Mouse (Mus musculus): ENCODE measurements around the gene Cnbd2.

Cnbd2 gene

GRCm38 (mm10) chr2:156312297-156312897, at the start of gene Cnbd2, which contains the start of gene Scand1:
TSS of gene Cnbd2 (plus strand) at chr2:156312299.
TSS of gene Scand1 (minus strand) at chr2:156312704.
- in situ Hi-C loops (cut with MboI, MseI), result loop anchor here in 1 of 2 experiments (5.0 kb wide), 1 partner anchor 80 kb away; no protein-coding TSS in a partner anchor

GRCm38 (mm10) chr2:156263204-156263893, 48.8 kb upstream of the Cnbd2 start:
- in situ Hi-C loops (cut with MboI, MseI), result no loop called here

GRCm38 (mm10) chr2:156267636-156268035, 44.5 kb upstream of the Cnbd2 start:
- in situ Hi-C loops (cut with MboI, MseI), result no loop called here

- in situ Hi-C loops (cut with MboI, MseI), result no loop called here
Measured at GRCm38 (mm10) chr2:156272553-156272952, 39.5 kb upstream of the Cnbd2 start.

- in situ Hi-C loops (cut with MboI, MseI), result no loop called here
Measured at GRCm38 (mm10) chr2:156278226-156279017, 33.7 kb upstream of the Cnbd2 start.

- in situ Hi-C loops (cut with MboI, MseI), result no loop called here
Measured at GRCm38 (mm10) chr2:156281227-156281626, 30.9 kb upstream of the Cnbd2 start.

- in situ Hi-C loops (cut with MboI, MseI), result no loop called here
Measured at GRCm38 (mm10) chr2:156285161-156285560, 26.9 kb upstream of the Cnbd2 start.

- in situ Hi-C loops (cut with MboI, MseI), result no loop called here
Measured at GRCm38 (mm10) chr2:156286733-156287132, 25.4 kb upstream of the Cnbd2 start.

GRCm38 (mm10) chr2:156288222-156288621, 23.9 kb upstream of the Cnbd2 start:
- in situ Hi-C loops (cut with MboI, MseI), result no loop called here

- in situ Hi-C loops (cut with MboI, MseI), result no loop called here
Measured at GRCm38 (mm10) chr2:156289552-156290160, 22.4 kb upstream of the Cnbd2 start.

GRCm38 (mm10) chr2:156291998-156292397, 20.1 kb upstream of the Cnbd2 start:
- in situ Hi-C loops (cut with MboI, MseI), result no loop called here

- in situ Hi-C loops (cut with MboI, MseI), result no loop called here
Measured at GRCm38 (mm10) chr2:156295601-156296063, 16.5 kb upstream of the Cnbd2 start.

- in situ Hi-C loops (cut with MboI, MseI), result no loop called here
Measured at GRCm38 (mm10) chr2:156296190-156296589, 15.9 kb upstream of the Cnbd2 start.

- in situ Hi-C loops (cut with MboI, MseI), result no loop called here
Measured at GRCm38 (mm10) chr2:156297653-156298052, 14.4 kb upstream of the Cnbd2 start.

- in situ Hi-C loops (cut with MboI, MseI), result no loop called here
Measured at GRCm38 (mm10) chr2:156298458-156298857, 13.6 kb upstream of the Cnbd2 start.

GRCm38 (mm10) chr2:156302063-156302462, 10.0 kb upstream of the Cnbd2 start:
- in situ Hi-C loops (cut with MboI, MseI), result no loop called here

- in situ Hi-C loops (cut with MboI, MseI), result no loop called here
Measured at GRCm38 (mm10) chr2:156304351-156304750, 7.7 kb upstream of the Cnbd2 start.

GRCm38 (mm10) chr2:156305818-156306217, 6.3 kb upstream of the Cnbd2 start:
- in situ Hi-C loops (cut with MboI, MseI), result no loop called here

GRCm38 (mm10) chr2:156307261-156307660, 4.8 kb upstream of the Cnbd2 start:
- in situ Hi-C loops (cut with MboI, MseI), result no loop called here

- in situ Hi-C loops (cut with MboI, MseI), result loop anchor here in 1 of 2 experiments (5.0 kb wide), 1 partner anchor 82 kb away; no protein-coding TSS in a partner anchor
Measured at GRCm38 (mm10) chr2:156309948-156310347, 2.2 kb upstream of the Cnbd2 start.

GRCm38 (mm10) chr2:156310455-156310854, 1.6 kb upstream of the Cnbd2 start:
- in situ Hi-C loops (cut with MboI, MseI), result loop anchor here in 1 of 2 experiments (5.0 kb wide), 1 partner anchor 82 kb away; no protein-coding TSS in a partner anchor

Measured in T-helper 17 cell (primary cell).